Mouse (Mus musculus) 416B (cell line): ENCODE measurements around the gene Nol6.

Experiments used
- DNase-seq: peaks from one replicate; pipeline ENCODE4 v3.0.0; 2011; ENCODE audit warnings: low read depth

Nol6 gene

DNA sequence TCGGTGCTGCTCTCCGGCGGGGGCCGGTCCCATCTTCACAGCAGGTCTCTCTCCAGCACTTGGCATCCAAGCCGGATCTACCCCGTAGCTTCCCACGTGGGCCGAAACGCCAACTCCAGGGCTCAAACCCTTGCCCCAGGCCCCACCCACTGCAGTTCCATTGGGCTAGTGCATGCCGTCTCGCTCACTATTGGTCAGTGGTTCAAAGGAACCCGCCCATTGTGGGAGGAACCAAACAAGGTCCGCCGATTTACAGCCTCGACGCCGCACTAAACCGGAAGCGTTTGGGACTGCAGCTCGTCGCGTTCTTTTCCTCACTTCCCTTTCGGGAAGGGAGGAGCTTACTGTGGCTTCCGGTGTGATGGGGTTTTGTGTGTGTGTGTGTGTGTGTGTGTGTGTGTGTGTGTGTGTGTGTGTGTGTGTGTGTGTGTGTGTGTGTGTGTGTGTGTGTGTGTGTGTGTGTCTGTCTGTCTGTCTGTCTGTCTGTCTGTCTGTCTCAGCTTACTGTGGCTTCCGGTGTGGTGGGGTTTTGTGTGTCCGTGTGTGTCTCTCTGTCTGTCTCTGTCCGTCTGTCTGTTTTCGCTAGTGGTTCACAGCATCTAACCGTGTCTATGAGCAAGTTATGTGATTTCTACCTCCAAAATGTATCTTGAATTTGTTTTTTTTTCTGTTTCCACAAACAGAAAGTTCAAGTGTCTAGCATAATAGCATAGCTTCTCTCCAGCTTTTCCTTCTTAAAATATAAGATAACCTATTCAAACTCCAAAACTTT is at the start of gene Nol6:
Nol6 (minus strand) TSS at position 276 of the 772 bp plus-strand sequence.
- DNase-seq = peak; percentile 100

DNA sequence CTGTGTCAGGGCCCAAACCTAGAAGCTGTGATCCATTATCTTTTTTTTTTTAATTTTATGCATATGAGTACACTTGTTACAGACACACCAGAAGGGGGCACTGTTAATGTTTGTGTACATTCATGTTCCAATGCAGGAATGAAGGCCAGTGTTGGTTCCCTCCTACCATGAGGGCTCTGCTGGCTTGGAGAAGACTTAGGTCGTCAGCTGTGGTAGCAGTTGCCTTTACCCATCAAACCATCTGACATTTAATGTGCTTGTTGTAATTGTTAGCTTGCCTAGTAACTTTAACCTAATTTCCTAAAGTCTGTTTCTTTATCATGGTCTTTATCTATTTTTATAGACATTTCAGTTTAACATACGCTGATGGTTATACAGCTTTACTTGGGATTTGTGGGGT is 46.7 kb upstream of the Nol6 start:
- no peak for DNase-seq

- peak; percentile 55 for DNase-seq
Measured at GRCm38 (mm10) chr4:41165693-41166475, 41.6 kb upstream of the Nol6 start.

DNA sequence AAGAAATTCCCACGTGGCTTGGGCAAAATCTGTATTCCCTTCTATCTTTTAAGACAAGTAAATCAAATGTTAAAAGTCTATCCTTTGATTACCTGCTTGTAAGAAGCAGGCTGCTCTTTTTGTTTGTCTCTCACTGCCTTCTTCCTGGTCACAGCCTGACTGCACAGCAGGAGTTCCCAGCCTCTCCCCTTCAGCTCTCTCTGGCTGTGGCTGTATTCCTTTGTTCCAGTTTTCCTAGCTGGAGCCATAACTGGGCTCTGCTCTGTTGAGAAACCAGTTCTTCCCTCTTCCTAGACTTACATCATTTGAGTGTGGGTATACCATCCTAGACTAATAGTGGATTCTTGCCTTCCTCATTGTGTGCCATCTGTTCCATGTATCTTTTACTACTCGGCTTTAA is 40.7 kb upstream of the Nol6 start:
- DNase-seq = no peak

- DNase-seq = no peak
Measured at GRCm38 (mm10) chr4:41161232-41161631, 37.0 kb upstream of the Nol6 start.

GRCm38 (mm10) chr4:41158251-41158650 is 34.0 kb upstream of the Nol6 start:
- peak; percentile 49 for DNase-seq

- DNase-seq = no peak
Measured at GRCm38 (mm10) chr4:41156961-41157360, 32.7 kb upstream of the Nol6 start.

DNA sequence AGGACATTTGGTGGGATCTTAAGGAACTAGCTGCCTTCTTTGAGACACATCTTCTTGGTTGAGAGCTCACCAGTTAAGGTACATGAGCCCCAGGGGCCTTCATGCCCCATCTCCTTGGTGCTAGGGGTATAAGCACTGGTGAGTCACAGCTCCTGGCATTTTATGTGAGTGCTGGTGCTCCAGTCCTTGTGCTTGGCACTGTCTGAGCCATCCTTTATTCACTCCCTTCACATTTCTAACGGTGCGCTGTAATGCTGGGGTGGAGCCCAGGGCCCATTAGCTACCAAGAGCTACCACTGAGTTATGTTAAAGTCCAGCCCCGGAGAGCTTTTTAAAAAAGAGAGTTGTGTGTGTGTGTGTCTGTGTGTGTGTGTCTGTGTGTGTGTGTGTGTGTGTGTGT is 28.9 kb upstream of the Nol6 start:
- DNase-seq = peak; percentile 35

DNA sequence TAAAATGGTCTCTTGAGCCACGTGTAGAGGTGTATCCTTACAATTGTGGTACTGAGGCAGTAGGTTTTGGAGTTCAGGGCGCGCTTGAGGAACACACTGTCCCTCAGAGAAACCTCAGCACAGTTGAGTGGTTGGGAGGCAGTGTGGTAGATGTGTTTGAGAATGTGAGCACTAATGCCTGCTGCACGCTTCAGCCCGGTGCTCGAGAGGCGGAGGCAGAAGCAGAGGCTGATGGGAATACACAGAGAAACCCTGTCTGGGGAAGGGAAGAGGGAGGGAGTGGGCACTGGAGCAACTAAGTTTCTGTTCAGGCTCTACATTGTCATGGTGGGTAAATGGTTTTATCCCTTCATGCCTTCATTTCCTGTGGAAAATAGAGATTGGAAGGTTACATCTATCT is 26.9 kb upstream of the Nol6 start:
- DNase-seq = no peak

DNA sequence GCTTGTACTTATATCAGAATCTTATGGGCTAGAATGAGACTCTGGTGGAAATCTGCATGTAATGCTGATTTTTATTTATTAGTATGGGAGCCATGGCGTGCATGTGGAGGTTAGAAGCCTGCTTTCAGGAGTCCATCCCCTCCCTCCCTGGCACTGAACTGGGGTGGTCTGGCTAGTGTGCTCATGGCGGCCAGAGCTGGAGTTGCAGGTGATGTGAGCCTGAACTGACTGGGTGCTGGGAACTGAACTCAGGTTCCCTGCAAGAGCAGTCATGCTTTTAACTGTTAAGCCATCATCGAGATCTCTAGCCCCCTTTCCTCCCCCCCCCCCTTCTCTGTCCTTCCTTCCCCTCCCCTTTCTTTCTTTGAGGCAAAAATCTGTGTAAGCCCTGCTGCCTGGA is 25.6 kb upstream of the Nol6 start:
- DNase-seq = no peak

GRCm38 (mm10) chr4:41142601-41143000 is 18.3 kb upstream of the Nol6 start:
- no peak for DNase-seq

DNA sequence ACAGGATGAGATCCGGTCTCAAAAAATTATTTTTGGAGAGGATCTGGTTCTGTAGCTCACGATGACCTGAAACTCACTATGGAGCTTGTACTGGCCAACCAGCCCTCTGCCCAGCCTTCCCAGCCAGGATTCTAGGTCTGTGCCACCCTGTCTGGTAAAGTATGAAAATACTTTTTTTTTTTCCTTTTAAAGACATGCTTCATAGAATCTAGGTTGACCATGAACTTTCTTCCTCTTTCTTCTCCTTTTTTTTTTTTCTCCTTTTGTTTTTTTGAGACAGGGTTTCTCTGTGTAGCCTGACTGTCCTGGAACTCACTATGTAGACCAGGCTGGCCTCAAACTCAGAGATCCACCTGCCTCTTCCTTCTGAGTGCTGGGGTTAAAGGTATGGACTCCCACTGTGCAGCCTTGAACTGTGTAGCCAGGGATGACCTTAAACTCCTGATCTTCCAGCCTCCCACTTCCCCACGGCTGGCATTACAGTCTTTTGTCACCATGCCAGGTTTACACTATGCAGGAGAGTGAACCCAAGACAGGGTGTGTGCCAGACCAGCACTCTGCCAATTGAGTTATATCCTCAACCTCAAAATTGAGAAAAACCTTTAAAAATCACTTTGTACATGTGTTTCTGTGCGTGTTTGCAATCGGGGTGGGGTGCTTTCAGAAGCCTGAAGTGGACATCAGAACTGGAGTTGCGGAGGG is 16.1 kb upstream of the Nol6 start:
- no peak for DNase-seq

DNA sequence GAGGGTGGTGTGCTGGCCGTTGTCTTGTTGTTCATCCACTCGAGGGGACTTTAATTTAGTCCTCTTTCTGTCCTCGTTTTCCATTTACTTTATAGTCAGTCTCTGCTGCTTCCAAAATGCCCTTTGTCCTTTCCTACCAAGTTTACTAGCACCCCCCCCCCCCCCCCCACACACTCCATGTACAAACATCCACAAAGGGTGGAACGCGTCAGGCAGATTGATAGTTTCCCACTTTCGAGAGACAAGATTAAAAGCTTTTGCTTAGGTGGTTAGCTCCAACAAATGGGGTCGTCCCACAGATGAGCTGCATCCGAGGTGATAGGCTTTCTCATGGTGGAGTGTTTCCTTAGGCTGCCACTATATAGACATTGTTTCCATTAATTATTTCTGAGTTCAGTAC is 12.6 kb upstream of the Nol6 start:
- DNase-seq = peak; percentile 36

DNA sequence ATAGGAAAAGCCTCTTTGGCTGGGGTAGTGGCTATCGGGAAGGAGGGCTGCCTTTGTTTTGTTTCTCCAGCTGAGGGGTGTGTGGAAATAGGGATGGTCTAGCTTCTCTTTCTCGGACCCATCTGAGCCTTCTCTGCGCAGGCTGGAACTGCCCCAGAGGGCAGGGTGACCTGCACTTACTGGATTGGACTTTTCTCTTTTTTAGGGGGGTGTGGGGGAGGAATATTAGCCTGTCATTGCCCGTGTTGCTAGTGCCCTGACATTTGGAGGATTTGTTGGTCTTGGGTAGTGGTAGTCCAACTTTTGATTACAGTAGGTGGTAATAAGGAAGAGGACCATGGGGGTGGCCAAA is 12.2 kb upstream of the Nol6 start:
- peak; percentile 75 for DNase-seq

DNA sequence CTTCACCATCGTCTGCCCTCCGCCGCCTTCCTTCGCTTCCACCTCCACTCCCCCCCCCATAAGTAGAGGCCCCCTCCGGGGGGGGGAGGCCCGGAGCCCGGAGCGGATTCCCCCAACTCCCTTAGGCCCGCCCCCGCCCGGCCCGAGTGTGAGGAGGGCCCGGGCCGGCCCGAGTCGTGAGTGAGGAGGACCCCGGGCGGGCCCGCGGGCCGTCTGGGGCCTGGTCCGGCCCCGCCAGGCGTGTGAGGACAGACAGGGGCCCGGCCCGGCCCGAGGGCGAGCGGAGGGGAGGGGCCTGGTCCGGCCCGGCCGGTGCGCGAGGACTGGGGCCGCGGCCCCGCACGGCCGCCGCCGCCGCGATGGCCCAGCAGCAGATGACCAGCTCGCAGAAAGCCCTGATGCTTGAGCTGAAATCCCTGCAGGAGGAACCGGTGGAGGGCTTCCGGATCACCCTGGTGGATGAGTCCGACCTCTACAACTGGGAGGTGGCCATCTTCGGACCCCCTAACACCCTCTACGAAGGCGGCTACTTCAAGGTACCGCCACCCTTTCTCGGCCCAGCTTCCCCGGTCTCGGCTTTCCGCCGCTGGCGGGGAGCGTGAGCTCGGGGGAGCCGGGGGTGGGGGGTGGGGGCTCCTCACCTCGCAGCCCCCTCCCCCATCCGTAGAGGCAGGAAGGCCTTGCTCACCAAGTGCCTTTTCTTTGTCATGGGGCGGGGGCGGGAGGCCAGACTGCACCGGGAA is 11.6 kb upstream of the Nol6 start, which contains the start of gene Ube2r2:
Ube2r2 (plus strand) TSS at position 33 of the 743 bp plus-strand sequence.
- DNase-seq = peak; percentile 64

DNA sequence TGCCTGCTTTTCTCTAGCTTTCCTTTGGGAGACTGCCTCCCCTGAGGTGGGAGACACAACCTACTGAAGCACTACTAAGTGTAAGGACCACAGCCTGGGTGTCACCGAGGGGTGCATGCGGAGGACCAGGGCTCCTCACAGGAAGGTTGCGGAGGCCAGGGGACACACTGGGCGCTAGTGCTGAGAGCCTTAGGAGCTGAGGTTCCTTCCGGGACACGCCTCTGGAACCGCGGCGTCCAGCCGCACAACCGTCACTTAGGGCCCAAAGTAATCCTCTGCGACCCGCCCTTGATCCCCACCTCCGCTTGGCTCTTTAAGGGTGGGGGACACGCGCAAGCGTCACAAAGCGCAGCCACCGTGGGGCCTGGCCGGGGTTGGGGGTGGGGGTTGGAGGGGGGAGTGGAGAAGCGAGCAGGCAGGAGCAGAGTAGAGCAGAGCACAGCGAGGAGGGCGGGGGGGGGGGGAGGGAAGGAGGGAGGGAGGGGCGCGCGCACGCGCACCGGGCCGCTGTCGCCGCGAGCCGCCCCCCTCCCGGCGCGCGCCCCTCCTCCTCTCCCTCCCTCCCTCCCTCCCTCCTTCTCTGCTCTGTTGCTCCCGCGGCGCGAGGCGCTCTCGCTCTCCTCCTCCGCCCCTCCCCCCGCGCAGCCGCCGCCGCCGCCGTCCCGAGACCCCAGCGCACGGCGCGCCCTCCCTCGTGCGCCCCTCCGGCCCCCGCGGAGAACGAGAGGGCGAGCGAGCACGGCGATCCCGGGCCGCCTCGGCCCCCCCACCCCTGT is 10.9 kb upstream of the Nol6 start:
- DNase-seq = peak; percentile 90

DNA sequence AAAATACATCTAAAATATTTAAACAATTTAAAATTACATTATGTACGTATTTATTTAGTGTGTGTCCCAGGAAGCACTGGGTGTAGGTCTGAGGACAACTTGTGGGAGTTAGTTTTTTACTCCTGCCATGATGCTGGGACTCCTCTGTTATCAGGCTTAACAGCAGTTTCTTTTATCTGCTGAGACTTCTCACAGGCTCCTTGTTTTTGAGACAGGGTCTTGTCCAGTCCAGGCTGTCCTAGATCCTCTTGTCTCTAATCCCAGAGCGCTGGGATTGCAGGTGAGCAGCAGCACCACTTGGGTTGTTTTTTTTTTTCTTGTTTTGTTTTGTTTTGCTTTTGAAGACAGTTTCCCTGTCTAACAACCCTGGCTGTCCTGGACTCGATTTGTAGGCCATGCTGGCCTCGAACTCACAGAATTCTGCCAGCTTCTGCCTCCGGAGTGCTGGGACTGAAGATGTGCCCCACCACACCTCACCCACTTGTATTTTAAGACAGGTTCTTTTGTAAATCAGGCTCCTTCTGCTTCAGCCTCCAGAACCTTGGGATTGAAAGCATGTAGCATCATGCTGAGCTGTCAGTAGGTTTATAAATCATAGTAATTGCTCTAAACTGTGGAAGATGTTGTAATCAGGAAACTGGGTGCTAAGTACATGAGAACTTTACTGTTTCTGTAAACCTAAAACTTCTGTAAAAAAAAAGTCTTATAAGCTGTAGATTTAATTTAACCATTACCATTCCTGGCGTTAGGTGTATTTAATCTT is 9.5 kb upstream of the Nol6 start:
- DNase-seq = peak; percentile 35

- no peak for DNase-seq
Measured at GRCm38 (mm10) chr4:41132471-41132870, 8.2 kb upstream of the Nol6 start.

DNA sequence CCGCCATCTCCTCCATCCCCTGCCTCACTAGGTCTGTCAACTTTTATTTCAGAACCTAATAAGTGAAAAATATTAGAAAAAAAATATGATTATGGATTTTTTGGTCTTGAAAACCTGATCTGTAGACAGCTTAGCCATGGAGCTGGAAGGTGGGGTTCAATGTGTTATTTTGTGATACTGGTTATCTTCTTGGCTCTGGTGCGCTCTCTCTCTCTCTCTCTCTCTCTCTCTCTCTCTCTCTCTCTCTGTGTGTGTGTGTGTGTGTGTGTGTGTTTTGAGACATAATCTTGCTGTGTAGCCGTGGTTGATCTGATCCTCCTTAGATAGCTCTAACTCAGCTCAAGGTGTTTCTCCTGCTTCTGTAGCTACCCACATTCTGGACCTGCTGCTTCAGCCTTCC is 5.6 kb upstream of the Nol6 start:
- DNase-seq = no peak

GRCm38 (mm10) chr4:41129406-41129805 is 5.2 kb upstream of the Nol6 start:
- peak; percentile 85 for DNase-seq
